Mouse (Mus musculus): ENCODE results near the gene Grm7.

Grm7 gene

GRCm38 (mm10) chr6:110868311-110868710, 222.9 kb downstream of the Grm7 start:
- no peak for DNase-seq (ENCODE audit: low read depth in 2 of 2, low spot score in 2 of 2)

- no peak for DNase-seq (ENCODE audit: low read depth in 2 of 2, low spot score in 2 of 2)
These were observed 336.6 kb downstream of the Grm7 start for GRCm38 (mm10) chr6:110982013-110982412.

GRCm38 (mm10) chr6:111039099-111039498, 393.7 kb downstream of the Grm7 start:
- DNase-seq (ENCODE audit: low read depth in 2 of 2, low spot score in 2 of 2): no peak

DNA sequence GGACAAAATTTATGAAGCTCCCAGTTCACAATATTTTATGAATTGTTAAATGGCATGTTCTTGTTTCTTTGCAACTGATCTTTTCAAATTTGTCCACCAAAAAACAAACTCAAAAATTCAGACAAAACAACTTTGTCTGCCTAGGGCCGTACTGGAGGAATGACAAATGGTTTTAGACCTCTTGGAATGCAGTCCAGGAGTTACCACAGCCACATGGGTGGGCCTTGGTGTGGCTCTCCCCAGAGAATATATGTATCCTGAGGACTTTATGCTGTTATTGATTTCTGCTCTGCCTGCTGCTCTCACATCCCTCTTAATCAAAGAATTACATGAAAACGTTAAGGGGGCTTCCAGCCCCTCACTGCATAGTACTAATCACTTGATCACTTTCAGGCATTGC, 400.5 kb downstream of the Grm7 start:
- DNase-seq (ENCODE audit: low read depth in 2 of 2, low spot score in 2 of 2): no peak

DNA sequence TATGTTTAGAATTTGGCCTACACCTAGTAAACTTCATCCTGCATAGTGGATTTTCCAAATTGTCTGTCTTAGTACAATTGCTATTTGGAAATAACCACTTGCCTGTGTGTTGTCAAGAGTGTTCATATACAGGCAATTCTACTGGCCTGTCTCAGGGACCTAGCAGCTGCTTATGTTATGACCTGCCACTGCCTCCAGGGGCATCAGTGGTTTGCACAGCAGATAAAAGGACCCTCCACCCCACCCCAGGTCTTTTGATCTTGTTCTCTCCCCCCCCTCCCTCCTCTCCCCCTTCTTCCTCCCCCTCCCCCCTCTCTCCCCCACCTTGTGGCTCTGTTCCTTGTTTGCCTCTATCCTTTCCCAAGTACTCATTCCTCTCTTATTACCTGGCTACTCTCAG, 403.9 kb downstream of the Grm7 start:
- no peak for DNase-seq (ENCODE audit: low read depth in 2 of 2, low spot score in 2 of 2)

DNA sequence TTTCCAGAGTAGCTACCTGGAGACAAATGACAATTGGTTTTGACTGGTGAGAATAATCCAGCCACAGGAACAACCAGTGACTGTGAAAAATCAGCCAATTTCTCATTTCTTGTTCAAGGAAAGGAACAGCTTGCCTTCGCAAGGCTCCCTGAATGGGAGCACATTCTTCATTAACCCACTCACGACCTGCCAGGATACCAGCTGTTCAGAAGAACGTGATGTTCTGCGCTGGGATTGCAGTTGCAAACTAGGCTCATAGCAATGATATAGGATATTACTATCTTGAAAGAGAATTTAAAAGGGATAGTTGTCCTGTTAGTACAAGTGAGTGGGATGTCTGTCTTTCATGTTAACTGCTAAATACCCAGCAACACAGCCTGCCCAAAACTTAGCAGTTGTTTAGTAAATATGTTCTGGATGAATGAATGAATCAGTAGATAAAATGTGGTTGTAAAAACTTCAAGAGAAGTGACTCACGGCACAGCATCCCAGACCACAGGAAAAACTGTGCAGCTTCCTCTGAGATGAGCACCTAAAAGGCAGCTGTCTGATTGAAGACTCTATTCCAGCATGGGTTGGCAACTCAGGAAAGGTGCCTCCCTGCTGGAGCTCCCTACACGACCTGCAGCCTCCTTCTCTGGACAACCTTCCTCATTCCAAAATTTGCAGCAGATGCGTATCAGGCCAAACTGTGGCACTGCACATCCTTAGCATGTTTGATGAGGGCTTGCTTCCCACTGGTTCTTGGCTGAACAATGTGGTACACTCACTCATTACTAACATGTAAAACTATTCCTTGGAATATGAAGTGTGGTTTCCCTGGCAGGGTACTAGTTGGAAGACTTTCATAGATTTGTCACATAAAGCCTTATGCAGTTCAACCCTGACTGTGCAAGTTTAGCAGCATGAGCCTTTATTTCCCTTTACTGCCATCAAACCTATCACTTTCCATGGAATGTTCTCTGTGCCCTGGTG, 408.9 kb downstream of the Grm7 start:
- no peak for DNase-seq (ENCODE audit: low read depth in 2 of 2, low spot score in 2 of 2)

DNA sequence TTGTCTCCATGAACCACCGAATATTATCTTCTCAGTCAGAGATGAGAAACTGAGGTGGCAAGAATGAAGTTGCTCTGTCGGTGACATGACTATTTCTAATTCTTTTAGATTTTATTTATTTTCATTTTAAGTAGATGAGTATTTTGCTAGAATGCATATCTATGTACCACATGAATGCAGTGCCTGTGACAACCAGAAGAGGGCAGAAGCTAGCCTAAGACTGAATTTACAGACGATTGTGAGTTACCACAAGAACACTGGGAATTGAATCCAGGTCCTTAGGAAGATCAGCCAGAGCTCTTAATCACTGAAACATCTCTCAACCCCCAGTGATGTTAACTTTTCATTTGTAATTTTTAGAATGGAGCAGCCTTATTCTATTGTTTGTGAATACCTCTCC, 412.4 kb downstream of the Grm7 start:
- DNase-seq (ENCODE audit: low read depth in 2 of 2, low spot score in 2 of 2): no peak

DNA sequence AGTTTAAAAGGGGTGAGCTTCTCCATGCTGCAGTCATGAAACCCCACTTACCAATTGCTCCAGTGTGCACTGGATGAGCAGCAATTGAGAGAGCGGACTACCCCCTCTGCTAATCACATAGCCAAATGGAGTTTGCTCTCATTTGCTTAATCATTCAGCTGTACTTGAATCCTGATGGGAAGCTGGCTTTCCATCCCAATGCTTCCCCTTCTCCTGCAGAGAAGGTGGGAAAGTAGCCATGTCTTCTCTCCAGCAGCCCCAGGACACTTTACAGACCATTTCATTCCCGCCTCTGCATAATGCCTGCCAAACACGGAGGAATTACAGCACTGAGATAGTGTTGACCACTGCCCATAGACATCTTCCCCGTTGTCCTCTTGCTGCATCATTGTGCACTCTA, 414.6 kb downstream of the Grm7 start:
- no peak for DNase-seq (ENCODE audit: low read depth in 2 of 2, low spot score in 2 of 2)

DNA sequence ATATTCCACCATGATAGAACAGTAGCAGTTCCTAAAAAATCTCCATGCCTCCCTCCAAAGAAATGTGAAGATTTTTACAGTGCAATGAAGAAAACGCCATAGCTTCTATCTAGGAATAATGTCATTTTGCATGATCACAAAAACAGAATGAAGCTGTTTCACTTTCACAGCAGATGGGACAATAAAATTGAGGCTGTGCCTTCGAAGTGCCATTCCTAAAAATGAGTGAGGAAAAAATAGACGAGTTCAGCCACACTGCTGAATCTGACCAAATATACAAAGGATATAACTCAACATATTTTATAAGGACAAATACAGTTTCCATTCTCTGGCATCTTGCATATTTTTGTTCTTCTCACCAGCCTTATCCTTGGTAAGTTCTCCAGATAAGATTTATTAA, 439.2 kb downstream of the Grm7 start:
- no peak for DNase-seq (ENCODE audit: low read depth in 2 of 2, low spot score in 2 of 2)

- DNase-seq (ENCODE audit: low read depth in 2 of 2, low spot score in 2 of 2): no peak
These were observed 449.4 kb downstream of the Grm7 start for GRCm38 (mm10) chr6:111094818-111095217.

- DNase-seq (ENCODE audit: low read depth in 2 of 2, low spot score in 2 of 2): no peak
These were observed 460.1 kb downstream of the Grm7 start for GRCm38 (mm10) chr6:111105485-111105884.

GRCm38 (mm10) chr6:111161037-111161436, 515.7 kb downstream of the Grm7 start:
- no peak for DNase-seq (ENCODE audit: low read depth in 2 of 2, low spot score in 2 of 2)

DNA sequence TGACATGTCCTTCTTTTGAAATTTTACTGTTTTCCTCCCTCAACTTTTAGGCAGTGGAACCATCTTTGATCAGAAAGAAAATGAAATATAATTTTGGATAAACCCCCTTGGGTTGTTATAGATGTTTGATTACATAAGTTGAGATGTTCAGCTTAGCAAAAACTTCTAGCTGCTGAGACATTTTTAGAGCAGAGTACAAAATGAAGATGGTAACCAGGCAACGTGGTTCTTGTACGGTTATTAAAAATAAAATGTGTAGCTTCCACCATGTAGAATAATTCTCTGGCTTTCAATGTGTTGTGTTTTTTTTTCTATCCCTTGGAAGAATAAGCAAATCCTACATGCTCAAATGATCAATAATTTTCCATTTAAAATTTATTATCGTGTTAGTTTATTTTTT, 550.0 kb downstream of the Grm7 start:
- DNase-seq (ENCODE audit: low read depth in 2 of 2, low spot score in 2 of 2): no peak

GRCm38 (mm10) chr6:111221083-111221729, 575.8 kb downstream of the Grm7 start:
- no peak for DNase-seq (ENCODE audit: low read depth in 2 of 2, low spot score in 2 of 2)

DNA sequence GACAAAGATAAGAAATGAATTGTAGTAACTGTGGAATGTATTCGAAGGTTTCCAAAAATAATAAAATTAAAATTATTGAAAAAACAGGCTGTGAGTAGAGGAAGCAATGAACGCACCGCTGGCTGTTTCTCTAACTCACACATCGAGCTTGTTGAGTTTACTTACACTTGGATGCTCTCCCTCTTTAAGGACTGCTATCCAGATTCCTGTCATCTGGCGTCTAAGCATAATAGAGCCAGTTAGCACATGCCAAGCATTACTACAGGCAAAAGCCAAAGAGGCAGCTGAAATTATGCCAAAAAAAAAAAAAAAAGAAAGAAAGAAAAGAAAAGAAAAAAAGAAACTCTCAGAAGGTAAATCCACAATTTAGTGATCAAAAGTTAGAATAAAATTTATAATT, 609.8 kb downstream of the Grm7 start:
- no peak for DNase-seq (ENCODE audit: low read depth in 2 of 2, low spot score in 2 of 2)

DNA sequence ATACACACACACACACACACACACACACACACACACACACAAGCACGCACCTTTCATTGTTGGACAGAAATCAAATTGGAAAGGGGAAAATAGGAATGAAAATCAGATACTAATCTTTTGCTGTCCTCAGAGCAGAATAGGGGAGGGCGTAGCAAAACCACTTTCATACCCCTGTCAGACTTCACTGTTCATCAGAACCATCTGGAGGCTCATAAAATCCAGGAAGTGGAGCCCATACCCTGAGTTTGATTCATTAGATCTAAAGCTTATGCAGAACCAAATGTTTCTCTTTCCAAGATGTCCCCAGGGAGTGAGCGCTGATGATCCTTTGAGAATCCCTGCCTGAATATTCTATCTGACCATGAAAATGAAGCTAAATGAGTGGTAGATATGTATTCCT, 611.6 kb downstream of the Grm7 start:
- no peak for DNase-seq (ENCODE audit: low read depth in 2 of 2, low spot score in 2 of 2)

- no peak for DNase-seq (ENCODE audit: low read depth in 2 of 2, low spot score in 2 of 2)
These were observed 612.9 kb downstream of the Grm7 start for GRCm38 (mm10) chr6:111258256-111258655.

- DNase-seq (ENCODE audit: low read depth in 2 of 2, low spot score in 2 of 2): no peak
These were observed 615.8 kb downstream of the Grm7 start for GRCm38 (mm10) chr6:111261181-111261580.

DNA sequence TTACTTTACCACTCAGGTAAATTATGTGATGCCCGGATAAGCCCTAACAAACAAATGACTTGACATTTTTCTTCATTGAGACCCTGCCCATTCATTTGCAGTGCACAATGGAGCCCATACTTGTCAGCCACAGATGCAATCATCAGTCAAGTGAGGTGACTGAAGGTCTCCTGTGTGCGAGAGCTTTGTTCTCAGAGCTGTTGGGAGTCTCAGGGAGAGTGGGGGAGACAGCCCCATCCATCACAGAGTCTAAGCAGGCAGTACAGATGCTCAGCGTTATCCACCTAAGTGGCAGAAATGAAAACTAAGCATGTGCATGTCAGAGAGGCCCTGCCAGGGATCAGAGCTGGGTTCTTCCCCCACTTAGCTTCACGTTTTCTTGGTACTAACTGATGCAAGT, 631.3 kb downstream of the Grm7 start:
- DNase-seq (ENCODE audit: low read depth in 2 of 2, low spot score in 2 of 2): no peak

GRCm38 (mm10) chr6:111278516-111278915, 633.1 kb downstream of the Grm7 start:
- DNase-seq (ENCODE audit: low read depth in 2 of 2, low spot score in 2 of 2): no peak

GRCm38 (mm10) chr6:111293505-111294001, 648.2 kb downstream of the Grm7 start:
- DNase-seq (ENCODE audit: low read depth in 2 of 2, low spot score in 2 of 2): no peak

DNA sequence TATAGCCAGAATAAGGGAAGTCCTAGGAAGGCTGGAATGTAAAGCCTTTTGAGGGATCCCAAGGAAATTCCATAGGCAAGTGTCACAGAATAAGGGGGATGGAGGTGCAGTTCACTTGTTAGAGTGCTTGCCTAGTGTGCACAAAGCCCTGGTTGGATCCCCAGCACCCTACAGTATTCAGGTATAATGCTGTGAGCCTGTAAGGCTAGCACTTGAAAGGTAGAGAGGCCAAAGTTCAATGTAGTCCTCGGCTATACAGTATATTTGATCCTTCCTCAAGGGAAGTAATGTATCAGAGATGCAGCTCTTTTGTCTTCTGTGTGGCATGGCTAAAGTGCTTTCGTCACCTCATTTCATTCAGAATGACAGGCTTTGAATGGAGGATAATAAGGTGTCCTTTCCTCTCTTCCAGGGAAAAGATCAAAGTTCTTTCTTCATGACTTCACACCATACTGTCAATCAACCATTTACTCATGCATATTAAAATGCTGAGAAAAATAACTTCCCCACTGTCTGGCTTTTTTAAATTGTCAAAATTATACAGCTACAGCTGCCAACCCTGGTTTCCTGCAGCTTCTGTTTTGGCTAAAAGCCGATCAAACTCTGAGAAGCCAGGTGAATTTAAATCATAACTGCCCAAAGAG, 658.7 kb downstream of the Grm7 start:
- no peak for DNase-seq (ENCODE audit: low read depth in 2 of 2, low spot score in 2 of 2)
